Mouse (Mus musculus) bone marrow macrophage, adult 2 months (primary cell): Measurements from ENCODE around the gene Rrp9.

ENCODE experiments used
- CTCF ChIP-seq: IDR thresholded peaks from 2 replicates; pipeline ENCODE4 v1.5.1; 2012; ENCODE audit warnings: low read depth, mild to moderate bottlenecking, low read length, moderate library complexity
- POLR2A ChIP-seq: IDR thresholded peaks from 2 replicates; pipeline ENCODE4 v1.6.1; 2012; ENCODE audit warnings: mild to moderate bottlenecking, low read depth, low read length, borderline replicate concordance

- TF ChIP-seq POLR2A (no peak), CTCF (no peak)
Observed at GRCm38 (mm10) chr9:106444836-106445235, 30.9 kb upstream of the Rrp9 start.
